Mouse (Mus musculus): ENCODE results near the gene Frmd4b. TPM values are rescaled to one million over a fixed set of nuclear protein-coding genes. Genes with fewer than 3 reads are reported as not detected.
A peak's percentile ranks its signal among the peaks of the same experiment; 100 is the strongest.

The Frmd4b gene
- total and polyA plus RNA-seq, 3 experiments, result 7.3 to 18.1 (median 11.9) TPM

DNA sequence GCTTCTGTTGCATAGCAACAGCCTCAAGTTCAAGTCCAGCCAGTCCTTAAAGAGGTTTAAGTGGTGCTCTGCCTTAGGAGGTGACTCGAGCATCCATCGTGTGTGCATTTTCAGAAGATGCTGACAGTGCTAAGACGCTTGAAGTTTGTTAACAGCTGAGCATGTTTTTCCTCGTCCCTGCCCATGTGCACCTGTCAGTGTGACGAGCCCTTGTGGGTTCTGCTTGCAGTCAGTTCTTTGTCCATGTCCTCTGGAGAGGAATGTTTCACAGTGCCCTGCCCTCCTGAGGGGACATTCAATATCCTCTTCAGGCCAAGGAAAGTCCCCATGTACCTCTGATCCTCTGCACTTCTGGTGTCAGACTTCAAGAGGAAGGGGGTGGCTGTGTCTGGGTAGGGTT lies 377.2 kb downstream of the Frmd4b start:
- DNase-seq, result no peak
- H3K27me3 ChIP-seq (ENCODE audit: control insufficient read depth, insufficient read depth, low read length), result no peaks in the 10 kb centered on the region
- no peak overlapping the region for H3K9ac ChIP-seq (ENCODE audit: low read depth, low read length)
- H3K4me3 ChIP-seq, result no peak overlapping the region
- 88% methylated on average over 5 of the region's 5 CpGs for WGBS
- no peaks in the 10 kb centered on the region for H3K36me3 ChIP-seq (ENCODE audit: control insufficient read depth, insufficient read depth, low read length)
- H3K27ac ChIP-seq, result no peak overlapping the region
- intact Hi-C loops (cut with DNase I), result no loop called here
- no peaks in the 10 kb centered on the region for H3K79me2 ChIP-seq (replicated peaks; ENCODE audit: control insufficient read depth, insufficient read depth, low read length)
- TF ChIP-seq CTCF (IDR thresholded peaks at IDR 0.05), result no peak
- TF ChIP-seq POLR2A (IDR thresholded peaks at IDR 0.05; ENCODE audit: insufficient read depth, low read depth, low read length), result no peak
- no peak for TF ChIP-seq EP300 (IDR thresholded peaks at IDR 0.05; ENCODE audit: insufficient read depth, low read depth, low read length)
- H3K4me1 ChIP-seq (ENCODE audit: control insufficient read depth, insufficient read depth, low read length), result no peaks in the 10 kb centered on the region

DNA sequence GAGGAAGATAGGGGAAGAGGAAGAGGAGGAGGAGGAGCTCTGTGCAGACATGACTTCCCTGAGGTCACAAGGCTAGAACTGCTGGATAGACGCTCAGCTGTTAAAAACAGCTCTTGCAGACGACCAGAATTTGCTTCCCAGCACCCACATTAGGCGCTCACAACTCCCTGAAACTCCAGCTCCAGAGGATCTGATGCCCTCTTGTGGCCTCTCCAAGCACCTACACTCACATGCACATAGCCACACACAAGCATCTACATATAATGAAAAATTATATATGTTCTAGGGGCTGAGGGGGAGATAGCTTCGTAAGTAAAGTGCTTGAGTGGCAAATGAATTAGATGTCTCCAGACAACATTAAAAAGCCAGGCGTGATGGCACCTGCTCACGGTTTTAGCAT lies 378.0 kb downstream of the Frmd4b start:
- no peaks in the 10 kb centered on the region for H3K79me2 ChIP-seq (replicated peaks; ENCODE audit: control insufficient read depth, insufficient read depth, low read length)
- intact Hi-C loops (cut with DNase I), result no loop called here
- no peaks in the 10 kb centered on the region for H3K4me1 ChIP-seq (ENCODE audit: control insufficient read depth, insufficient read depth, low read length)
- H3K27ac ChIP-seq, result no peak overlapping the region
- no peak overlapping the region for H3K4me3 ChIP-seq
- TF ChIP-seq CTCF (IDR thresholded peaks at IDR 0.05) (peak; percentile 39), EP300 (IDR thresholded peaks at IDR 0.05; ENCODE audit: insufficient read depth, low read depth, low read length) (no peak)
- DNase-seq, result no peak
- 92% methylated on average over 6 of the region's 6 CpGs for WGBS
- H3K27me3 ChIP-seq (ENCODE audit: control insufficient read depth, insufficient read depth, low read length), result no peaks in the 10 kb centered on the region
- no peak overlapping the region for H3K9ac ChIP-seq (ENCODE audit: low read depth, low read length)
- no peaks in the 10 kb centered on the region for H3K36me3 ChIP-seq (ENCODE audit: control insufficient read depth, insufficient read depth, low read length)

Other genes starting within 250 kb of the Frmd4b start
- 10 to 100 TPM; 50.6 to 68.3 TPM for gene Mitf, start 189.5 kb upstream of the Frmd4b start, total RNA-seq (2021)
- gene Mitf, start 189.5 kb upstream of the Frmd4b start, polyA plus RNA-seq (2012; rRNA removed), result 23.4 and 36.3 TPM in 2 replicates